25 mouse cellular contexts compared by ENCODE assay signal in genomic region chr16:33347134-33347533, GRCm38 (mm10). TPM values are rescaled to one million over a fixed set of nuclear protein-coding genes. Genes with fewer than 3 reads are reported as not detected.
DNase-seq lines count a peak whose midpoint lies in the region; ATAC-seq and TF ChIP-seq lines count a peak whose summit lies in the region.
"Had no signal": no experiment of that assay in that cellular context is flagged by ENCODE, and none has a peak within 500 bp of the region (broad histone marks: within the 10 kb centered on the region; RNA-seq: fewer than 3 reads in every experiment).

No protein-coding gene starts in this region.

- 75% methylated on average over 5 of the region's 5 CpGs for WGBS in forebrain, embryonic 11.5 days
- 81% methylated on average over 5 of the region's 5 CpGs for WGBS in forebrain, embryonic 12.5 days
- WGBS in limb, embryonic 13.5 days, result 61% methylated on average over 5 of the region's 5 CpGs
- WGBS in limb, embryonic 10.5 days, result 85% methylated on average over 5 of the region's 5 CpGs
- WGBS in stomach, embryonic 15.5 days, result 52% methylated on average over 5 of the region's 5 CpGs
- WGBS in stomach, postnatal 0 days, result 56% methylated on average over 5 of the region's 5 CpGs
- WGBS in small intestine, adult 2 months, result 68% methylated on average over 5 of the region's 5 CpGs

- H3K27ac ChIP-seq in forebrain, embryonic 11.5 days (ENCODE audit: low read depth, low read length), result no peak overlapping the region
- no peak overlapping the region for H3K27ac ChIP-seq in forebrain, embryonic 12.5 days
- no peak overlapping the region for H3K27ac ChIP-seq in limb, embryonic 13.5 days
- no peak overlapping the region for H3K27ac ChIP-seq in limb, embryonic 10.5 days
- 0 out of 2 replicates have a peak overlapping the region, but pooled peaks have one; percentile 21 for H3K27ac ChIP-seq in stomach, embryonic 15.5 days
- no peak overlapping the region for H3K27ac ChIP-seq in stomach, postnatal 0 days (replicated peaks)
- peak overlapping the region; percentile 44; the same call in 1 of the 2 replicates for H3K27ac ChIP-seq in small intestine, adult 2 months (ENCODE audit: insufficient read depth, low read depth, low read length)
- H3K27ac ChIP-seq: hindbrain, embryonic 15.5 days; liver, embryonic 12.5 days; midbrain, embryonic 12.5 days had no signal

- no peak overlapping the region for H3K4me2 ChIP-seq in forebrain, embryonic 11.5 days (ENCODE audit: low read depth, low read length, severe bottlenecking)
- no peak overlapping the region for H3K4me2 ChIP-seq in forebrain, embryonic 12.5 days
- H3K4me2 ChIP-seq in limb, embryonic 13.5 days (replicated peaks), result no peak overlapping the region
- H3K4me2 ChIP-seq in stomach, embryonic 15.5 days, result no peak overlapping the region
- H3K4me2 ChIP-seq in stomach, postnatal 0 days (replicated peaks; ENCODE audit: low read depth), result no peak overlapping the region
- H3K4me2 ChIP-seq: heart, embryonic 13.5 days; hindbrain, embryonic 15.5 days; intestine, embryonic 15.5 days; liver, embryonic 12.5 days; midbrain, embryonic 12.5 days had no signal

- no peaks in the 10 kb centered on the region for H3K9me3 ChIP-seq in forebrain, embryonic 11.5 days (ENCODE audit: control insufficient read depth, low read length)
- no peaks in the 10 kb centered on the region for H3K9me3 ChIP-seq in forebrain, embryonic 12.5 days
- H3K9me3 ChIP-seq in limb, embryonic 13.5 days, result no peaks in the 10 kb centered on the region
- no peaks in the 10 kb centered on the region for H3K9me3 ChIP-seq in limb, embryonic 10.5 days (replicated peaks)
- no peaks in the 10 kb centered on the region for H3K9me3 ChIP-seq in stomach, embryonic 15.5 days
- H3K9me3 ChIP-seq in stomach, postnatal 0 days (ENCODE audit: control insufficient read depth, low read length), result no peaks in the 10 kb centered on the region
- H3K9me3 ChIP-seq: heart, embryonic 13.5 days; hindbrain, embryonic 15.5 days; intestine, embryonic 15.5 days; liver, embryonic 12.5 days; megakaryocyte, embryonic 14.5 days; midbrain, embryonic 12.5 days had no signal

- H3K4me3 ChIP-seq in forebrain, embryonic 11.5 days (ENCODE audit: low read depth, low read length), result no peak overlapping the region
- H3K4me3 ChIP-seq in forebrain, embryonic 12.5 days (replicated peaks), result no peak overlapping the region
- H3K4me3 ChIP-seq in limb, embryonic 13.5 days, result no peak overlapping the region
- H3K4me3 ChIP-seq in limb, embryonic 10.5 days, result no peak overlapping the region
- H3K4me3 ChIP-seq in stomach, embryonic 15.5 days (replicated peaks), result no peak overlapping the region
- no peak overlapping the region for H3K4me3 ChIP-seq in stomach, postnatal 0 days (ENCODE audit: low read depth, low read length)
- H3K4me3 ChIP-seq in small intestine, adult 2 months (ENCODE audit: low read depth, low read length), result no peak overlapping the region
- H3K4me3 ChIP-seq: heart, embryonic 13.5 days; hindbrain, embryonic 15.5 days; intestine, embryonic 15.5 days; liver, embryonic 12.5 days; megakaryocyte, embryonic 14.5 days; midbrain, embryonic 12.5 days had no signal

- H3K36me3 ChIP-seq in forebrain, embryonic 11.5 days (ENCODE audit: control insufficient read depth, insufficient read depth, low read length), result no peaks in the 10 kb centered on the region
- H3K36me3 ChIP-seq in forebrain, embryonic 12.5 days (replicated peaks), result no peaks in the 10 kb centered on the region
- no peaks in the 10 kb centered on the region for H3K36me3 ChIP-seq in limb, embryonic 13.5 days
- no peaks in the 10 kb centered on the region for H3K36me3 ChIP-seq in limb, embryonic 10.5 days
- no peaks in the 10 kb centered on the region for H3K36me3 ChIP-seq in stomach, embryonic 15.5 days
- no peaks in the 10 kb centered on the region for H3K36me3 ChIP-seq in stomach, postnatal 0 days (ENCODE audit: control insufficient read depth, insufficient read depth, low read length)
- no peaks in the 10 kb centered on the region for H3K36me3 ChIP-seq in small intestine, adult 2 months (ENCODE audit: control insufficient read depth, insufficient read depth, low read length)
- H3K36me3 ChIP-seq: heart, embryonic 13.5 days; hindbrain, embryonic 15.5 days; intestine, embryonic 15.5 days; liver, embryonic 12.5 days; midbrain, embryonic 12.5 days had no signal

- no peaks in the 10 kb centered on the region for H3K27me3 ChIP-seq in forebrain, embryonic 11.5 days (ENCODE audit: control insufficient read depth, insufficient read depth, low read length)
- no peaks in the 10 kb centered on the region for H3K27me3 ChIP-seq in forebrain, embryonic 12.5 days
- no peaks in the 10 kb centered on the region for H3K27me3 ChIP-seq in limb, embryonic 13.5 days
- no peaks in the 10 kb centered on the region for H3K27me3 ChIP-seq in limb, embryonic 10.5 days (ENCODE audit: low read depth, poor library complexity, severe bottlenecking)
- no peaks in the 10 kb centered on the region for H3K27me3 ChIP-seq in stomach, embryonic 15.5 days (replicated peaks)
- H3K27me3 ChIP-seq in stomach, postnatal 0 days (ENCODE audit: control insufficient read depth, insufficient read depth, low read length), result no peaks in the 10 kb centered on the region
- H3K27me3 ChIP-seq in small intestine, adult 2 months (ENCODE audit: control insufficient read depth, insufficient read depth, low read length), result no peaks in the 10 kb centered on the region
- H3K27me3 ChIP-seq: heart, embryonic 13.5 days; hindbrain, embryonic 15.5 days; intestine, embryonic 15.5 days; liver, embryonic 12.5 days; midbrain, embryonic 12.5 days had no signal

- TF ChIP-seq CTCF in stomach, postnatal 0 days (IDR thresholded peaks at IDR 0.05; ENCODE audit: low read depth), result no peak
- TF ChIP-seq CTCF in small intestine, adult 2 months (IDR thresholded peaks at IDR 0.05; ENCODE audit: extremely low read depth, insufficient read length, insufficient replicate concordance, low read depth, low read length), result no peak

- no peaks in the 10 kb centered on the region for H3K4me1 ChIP-seq in forebrain, embryonic 11.5 days (replicated peaks; ENCODE audit: control insufficient read depth, insufficient read depth, low read length)
- H3K4me1 ChIP-seq in forebrain, embryonic 12.5 days, result peaks cover 14% of the 10 kb centered on the region
- peaks cover 12% of the 10 kb centered on the region for H3K4me1 ChIP-seq in limb, embryonic 13.5 days
- H3K4me1 ChIP-seq in limb, embryonic 10.5 days, result peaks cover 13% of the 10 kb centered on the region
- H3K4me1 ChIP-seq in stomach, embryonic 15.5 days, result no peaks in the 10 kb centered on the region
- H3K4me1 ChIP-seq in stomach, postnatal 0 days (replicated peaks; ENCODE audit: control insufficient read depth, insufficient read depth), result no peaks in the 10 kb centered on the region
- H3K4me1 ChIP-seq in small intestine, adult 2 months (ENCODE audit: control insufficient read depth, insufficient read depth, insufficient read length, low read length), result peaks cover 2% of the 10 kb centered on the region

- ATAC-seq in forebrain, embryonic 11.5 days (replicated peaks; ENCODE audit: low FRiP score), result no peak
- no peak for ATAC-seq in forebrain, embryonic 12.5 days (ENCODE audit: low FRiP score)
- ATAC-seq in limb, embryonic 13.5 days (ENCODE audit: low FRiP score, low read depth), result peak; percentile 36; the same call in 1 of the 2 replicates
- ATAC-seq in stomach, embryonic 15.5 days (ENCODE audit: insufficient read depth, low FRiP score, low read depth), result no peak
- no peak for ATAC-seq in stomach, postnatal 0 days (ENCODE audit: low FRiP score, low TSS enrichment)
- no peak for ATAC-seq in inflammation-experienced regulatory T-cells, adult 6 months
- ATAC-seq: forebrain, embryonic 16.5 days; intestine, embryonic 15.5 days; liver, embryonic 12.5 days; liver, postnatal 0 days had no signal

- H3K9ac ChIP-seq in forebrain, embryonic 11.5 days (ENCODE audit: low read length), result no peak overlapping the region
- no peak overlapping the region for H3K9ac ChIP-seq in forebrain, embryonic 12.5 days
- no peak overlapping the region for H3K9ac ChIP-seq in limb, embryonic 13.5 days
- no peak overlapping the region for H3K9ac ChIP-seq in stomach, embryonic 15.5 days
- no peak overlapping the region for H3K9ac ChIP-seq in stomach, postnatal 0 days (ENCODE audit: low read length)
- H3K9ac ChIP-seq: heart, embryonic 13.5 days; hindbrain, embryonic 15.5 days; intestine, embryonic 15.5 days; liver, embryonic 12.5 days; liver, postnatal 0 days; midbrain, embryonic 12.5 days had no signal

- no peak for TF ChIP-seq EP300 in stomach, postnatal 0 days (optimal IDR thresholded peaks at IDR 0.05)

- peak; percentile 41 for DNase-seq in forebrain, embryonic 11.5 days (ENCODE audit: low spot score)
- no peak for DNase-seq in limb, embryonic 10.5 days (ENCODE audit: low spot score)
- no peak for DNase-seq in stomach, postnatal 0 days (ENCODE audit: low spot score)
- DNase-seq: adrenal gland, adult 2 months; adrenal gland, postnatal 36 days; cerebellum, adult 2 months; cerebellum, postnatal 25 days; heart, postnatal 10 days; liver, postnatal 0 days; lung, postnatal 4 days; right cerebral cortex, postnatal 14 days; thymus, adult 2 months; thymus, postnatal 36 days had no signal

- no peak for TF ChIP-seq POLR2A in small intestine, adult 2 months (IDR thresholded peaks at IDR 0.05; ENCODE audit: low read depth, low read length)

RNA-seq across cellular contexts. Expression of gene Zfp148, which starts 33.5 kb away (rescaled TPM):
- polyA plus RNA-seq in forebrain, embryonic 11.5 days (2014; fragmentation: Nextera tagmentation; extraction: Ambion mirVana), result 52.7 and 54.1 TPM in 2 replicates
- polyA plus RNA-seq in forebrain, embryonic 12.5 days (2016; fragmentation: Nextera tagmentation; extraction: Ambion mirVana), result 71.1 and 71.2 TPM in 2 replicates
- polyA plus RNA-seq in limb, embryonic 13.5 days (2015; fragmentation: Nextera tagmentation; extraction: Ambion mirVana), result 67.0 and 72.5 TPM in 2 replicates
- polyA plus RNA-seq in limb, embryonic 10.5 days (2016; fragmentation: Nextera tagmentation; extraction: Ambion mirVana), result 44.2 and 49.2 TPM in 2 replicates
- polyA plus RNA-seq in stomach, embryonic 15.5 days (2015; fragmentation: Nextera tagmentation; extraction: Ambion mirVana), result 53.3 and 55.9 TPM in 2 replicates
- polyA plus RNA-seq in stomach, postnatal 0 days (2015; fragmentation: Nextera tagmentation; extraction: Ambion mirVana), result 23.4 and 25.1 TPM in 2 replicates
- 1.5 and 4.0 TPM in 2 replicates for polyA plus RNA-seq in small intestine, adult 2 months (2012; rRNA removed)
- polyA plus RNA-seq in inflammation-experienced regulatory T-cells, adult 6 months (2017; shearing (Covaris generic)), result 10 to 100 TPM; 45.9 to 50.1 (median 46.0) TPM

Comparison
In these comparisons a context has a peak if more than half of its experiments do, and no peak if none do; other contexts are left out.
1. H3K27ac ChIP-seq: peak in stomach, embryonic 15.5 days (single experiment) and small intestine, adult 2 months (single experiment); none in forebrain, embryonic 11.5 days (single experiment), forebrain, embryonic 12.5 days (single experiment), limb, embryonic 13.5 days (single experiment), limb, embryonic 10.5 days (single experiment) and stomach, postnatal 0 days (single experiment).